Mouse (Mus musculus) colon, adult 2 months (tissue): ENCODE results near the gene Cyp2c50. TPM values are rescaled to one million over a fixed set of nuclear protein-coding genes. Genes with fewer than 3 reads are reported as not detected.

Experiments
- polyA plus RNA-seq: library from polyadenylated mRNA; depleted of rRNA; stranded (reverse); fragments of >200 nt; gene quantifications from 2 replicates; pipeline ENCODE4 v1.2.3, GENCODE M21; 2012; rRNA removed

Cyp2c50 gene
- not detected in 2 replicates for polyA plus RNA-seq

GRCm38 (mm10) chr19:40089421-40089820, at the start of gene Cyp2c50:
Gene Cyp2c50, plus strand, starts transcription at chr19:40089688.

GRCm38 (mm10) chr19:40073701-40074100, 15.8 kb upstream of the Cyp2c50 start, which contains the start of gene Cyp2c54:
Gene Cyp2c54, minus strand, starts transcription at chr19:40073827.

Other genes starting within 250 kb of the Cyp2c50 start
- 1.0 and 2.6 TPM in 2 replicates for gene Cyp2c69, start 202.9 kb upstream of the Cyp2c50 start, polyA plus RNA-seq
- gene Cyp2c37, start 97.3 kb upstream of the Cyp2c50 start, polyA plus RNA-seq: not detected in 2 replicates
- gene Cyp2c54, start 15.9 kb upstream of the Cyp2c50 start, polyA plus RNA-seq: not detected in 2 replicates
- gene Cyp2c70, start 97.6 kb downstream of the Cyp2c50 start, polyA plus RNA-seq: not detected in 2 replicates
- gene Pdlim1, start 182.2 kb downstream of the Cyp2c50 start, polyA plus RNA-seq: 325 and 387 TPM in 2 replicates